Mouse (Mus musculus) G1E (cell line): ENCODE measurements around the gene Mgl2.
"Not testable (repeated sequence)": the region's sequence is repeated elsewhere in the genome, so short reads cannot be mapped to it uniquely, and the experiment has no call there.

ENCODE experiments used
- CTCF ChIP-seq: IDR thresholded peaks from 2 replicates; pipeline ENCODE4 v1.5.1; 2012; ENCODE audit warnings: low read depth, low read length, inconsistent platforms, mixed read lengths
- GATA1 ChIP-seq: IDR thresholded peaks from 2 replicates; pipeline ENCODE4 v1.6.1; 2012; ENCODE audit warnings: borderline replicate concordance, low read length, inconsistent platforms, mixed read lengths
- POLR2AphosphoS5 ChIP-seq: IDR thresholded peaks from 2 replicates; pipeline ENCODE4 v1.6.1; 2012; ENCODE audit warnings: low read depth, low read length, inconsistent platforms; ENCODE audit not compliant: insufficient replicate concordance
- TAL1 ChIP-seq: conservative IDR thresholded peaks from 2 replicates; pipeline ENCODE4 v1.6.1; 2012; ENCODE audit warnings: low read depth, low read length, inconsistent platforms, mixed read lengths

DNA sequence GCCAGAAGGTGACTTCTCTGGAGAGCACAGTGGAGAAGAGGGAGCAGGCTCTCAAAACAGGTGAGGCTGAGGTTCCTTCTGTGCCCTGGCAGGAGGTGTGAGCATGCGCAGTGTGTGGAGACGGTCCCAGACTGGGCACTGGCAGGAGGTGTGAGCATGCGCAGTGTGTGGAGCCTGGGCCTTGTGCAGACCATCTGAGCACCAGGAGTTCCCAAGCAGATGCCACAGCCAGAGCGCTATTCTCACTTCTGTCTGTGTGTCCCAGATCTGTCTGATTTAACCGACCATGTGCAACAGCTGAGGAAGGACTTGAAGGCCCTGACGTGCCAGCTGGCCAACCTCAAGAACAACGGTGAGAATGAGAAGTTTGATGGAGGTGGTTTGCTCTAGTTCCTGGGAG lies 39.3 kb downstream of the Mgl2 start:
- not testable (repeated sequence) for TF ChIP-seq GATA1, POLR2AphosphoS5, CTCF, TAL1
